ENCODE assay signal across 9 mouse cellular contexts in genomic region chr17:30681604-30682003, GRCm38 (mm10). TPM values are rescaled to one million over a fixed set of nuclear protein-coding genes. Genes with fewer than 3 reads are reported as not detected.
A peak's percentile ranks its signal among the peaks of the same experiment; 100 is the strongest.
DNase-seq lines count a peak whose midpoint lies in the region; ATAC-seq and TF ChIP-seq lines count a peak whose summit lies in the region.
"Had no signal": no experiment of that assay in that cellular context is flagged by ENCODE, and none has a peak within 500 bp of the region (broad histone marks: within the 10 kb centered on the region; RNA-seq: fewer than 3 reads in every experiment).

No protein-coding gene starts in this region.

- no peak overlapping the region for H3K27ac ChIP-seq in intestine, postnatal 0 days (ENCODE audit: low read depth, low read length)
- no peak overlapping the region for H3K27ac ChIP-seq in intestine, embryonic 16.5 days (ENCODE audit: low read length)
- no peak overlapping the region for H3K27ac ChIP-seq in ES-Bruce4 (ENCODE audit: insufficient read depth, low read length)
- no peak overlapping the region for H3K27ac ChIP-seq in embryonic facial prominence, embryonic 11.5 days (replicated peaks; ENCODE audit: low read depth, low read length)
- no peak overlapping the region for H3K27ac ChIP-seq in limb, embryonic 11.5 days (replicated peaks; ENCODE audit: low read depth, low read length)
- H3K27ac ChIP-seq: heart, embryonic 13.5 days had no signal

- H3K9ac ChIP-seq in intestine, postnatal 0 days (ENCODE audit: low read depth, low read length) = no peak overlapping the region
- H3K9ac ChIP-seq in intestine, embryonic 16.5 days (ENCODE audit: low read depth, low read length) = no peak overlapping the region
- H3K9ac ChIP-seq in ES-Bruce4 (ENCODE audit: low read depth, poor library complexity, severe bottlenecking) = no peak overlapping the region
- no peak overlapping the region for H3K9ac ChIP-seq in embryonic facial prominence, embryonic 11.5 days (replicated peaks; ENCODE audit: low read length)
- H3K9ac ChIP-seq in limb, embryonic 11.5 days (ENCODE audit: low read length) = no peak overlapping the region
- H3K9ac ChIP-seq: heart, embryonic 13.5 days had no signal

- H3K4me3 ChIP-seq in intestine, postnatal 0 days (ENCODE audit: low read depth, low read length) = no peak overlapping the region
- H3K4me3 ChIP-seq in intestine, embryonic 16.5 days (ENCODE audit: low read length) = no peak overlapping the region
- H3K4me3 ChIP-seq in ES-Bruce4 (ENCODE audit: low read depth, low read length) = no peak overlapping the region
- no peak overlapping the region for H3K4me3 ChIP-seq in embryonic facial prominence, embryonic 11.5 days (ENCODE audit: low read depth, low read length)
- no peak overlapping the region for H3K4me3 ChIP-seq in limb, embryonic 11.5 days (ENCODE audit: low read depth, low read length)
- H3K4me3 ChIP-seq: heart, embryonic 13.5 days had no signal

- ATAC-seq in intestine, postnatal 0 days = no peak
- ATAC-seq in intestine, embryonic 16.5 days = no peak
- ATAC-seq in embryonic facial prominence, embryonic 11.5 days (replicated peaks; ENCODE audit: insufficient number of reproducible peaks, low FRiP score, low TSS enrichment, low read depth) = no peak
- no peak for ATAC-seq in limb, embryonic 11.5 days (ENCODE audit: insufficient number of reproducible peaks, low FRiP score, low TSS enrichment, low read depth)

- TF ChIP-seq POLR2A in ES-Bruce4 (IDR thresholded peaks at IDR 0.05; ENCODE audit: insufficient read depth, low read length) = no peak

- TF ChIP-seq CTCF in intestine, postnatal 0 days (IDR thresholded peaks at IDR 0.05; ENCODE audit: low read depth) = peak; percentile 84
- TF ChIP-seq CTCF in ES-Bruce4 (IDR thresholded peaks at IDR 0.05; ENCODE audit: low read depth, low read length) = peak; percentile 94

- H3K4me1 ChIP-seq in intestine, postnatal 0 days (replicated peaks; ENCODE audit: control insufficient read depth, insufficient read depth, low read length) = no peaks in the 10 kb centered on the region
- no peaks in the 10 kb centered on the region for H3K4me1 ChIP-seq in intestine, embryonic 16.5 days (ENCODE audit: control insufficient read depth, insufficient read depth, low read length)
- no peaks in the 10 kb centered on the region for H3K4me1 ChIP-seq in ES-Bruce4 (ENCODE audit: control insufficient read depth, insufficient read depth, low read length)
- no peaks in the 10 kb centered on the region for H3K4me1 ChIP-seq in embryonic facial prominence, embryonic 11.5 days (ENCODE audit: control insufficient read depth, insufficient read depth, low read length)
- no peaks in the 10 kb centered on the region for H3K4me1 ChIP-seq in limb, embryonic 11.5 days (ENCODE audit: control insufficient read depth, insufficient read depth, low read length)
- H3K4me1 ChIP-seq: heart, embryonic 13.5 days had no signal

- no peaks in the 10 kb centered on the region for H3K27me3 ChIP-seq in intestine, postnatal 0 days (replicated peaks; ENCODE audit: control insufficient read depth, insufficient read depth, low read length)
- no peaks in the 10 kb centered on the region for H3K27me3 ChIP-seq in intestine, embryonic 16.5 days (replicated peaks; ENCODE audit: control insufficient read depth, insufficient read depth, low read length)
- H3K27me3 ChIP-seq in ES-Bruce4 (ENCODE audit: control insufficient read depth, insufficient read depth, low read length, poor library complexity, severe bottlenecking) = no peaks in the 10 kb centered on the region
- no peaks in the 10 kb centered on the region for H3K27me3 ChIP-seq in embryonic facial prominence, embryonic 11.5 days (ENCODE audit: control insufficient read depth, insufficient read depth, low read length)
- no peaks in the 10 kb centered on the region for H3K27me3 ChIP-seq in limb, embryonic 11.5 days (ENCODE audit: control insufficient read depth, insufficient read depth, low read length)
- H3K27me3 ChIP-seq: heart, embryonic 13.5 days had no signal

- 21% methylated on average over 5 of the region's 5 CpGs for WGBS in intestine, postnatal 0 days
- 26% methylated on average over 5 of the region's 5 CpGs for WGBS in intestine, embryonic 16.5 days
- 23% methylated on average over 5 of the region's 5 CpGs for WGBS in embryonic facial prominence, embryonic 11.5 days
- 20% methylated on average over 5 of the region's 5 CpGs for WGBS in limb, embryonic 11.5 days

- no peaks in the 10 kb centered on the region for H3K36me3 ChIP-seq in intestine, postnatal 0 days (ENCODE audit: control insufficient read depth, insufficient read depth)
- no peaks in the 10 kb centered on the region for H3K36me3 ChIP-seq in intestine, embryonic 16.5 days (ENCODE audit: control insufficient read depth, insufficient read depth, low read length)
- H3K36me3 ChIP-seq in ES-Bruce4 (ENCODE audit: control insufficient read depth, insufficient read depth, low read length, poor library complexity, severe bottlenecking) = no peaks in the 10 kb centered on the region
- no peaks in the 10 kb centered on the region for H3K36me3 ChIP-seq in embryonic facial prominence, embryonic 11.5 days (replicated peaks; ENCODE audit: control insufficient read depth, insufficient read depth, low read depth, low read length)
- H3K36me3 ChIP-seq in limb, embryonic 11.5 days (ENCODE audit: control insufficient read depth, insufficient read depth, low read length) = no peaks in the 10 kb centered on the region; the same call in 1 of the 2 replicates
- H3K36me3 ChIP-seq: heart, embryonic 13.5 days had no signal

- TF ChIP-seq EP300 in ES-Bruce4 (IDR thresholded peaks at IDR 0.05; ENCODE audit: insufficient read depth, low read depth, low read length) = no peak

- DNase-seq in adrenal gland, adult 18-20 months (ENCODE audit: low spot score in 2 of 2) = peak; percentile 67 to 74
- peak; percentile 64 for DNase-seq in embryonic facial prominence, embryonic 11.5 days (ENCODE audit: low spot score)
- DNase-seq in limb, embryonic 11.5 days (ENCODE audit: low spot score) = peak; percentile 76
- DNase-seq in retina, postnatal 1 day = peak; percentile 59
- DNase-seq in yolk sac, embryonic 10.5 days (ENCODE audit: low spot score) = peak; percentile 34

- H3K9me3 ChIP-seq in intestine, postnatal 0 days (ENCODE audit: control insufficient read depth) = no peaks in the 10 kb centered on the region
- H3K9me3 ChIP-seq in intestine, embryonic 16.5 days (ENCODE audit: control insufficient read depth, low read length) = no peaks in the 10 kb centered on the region; the same call in 1 of the 2 replicates
- H3K9me3 ChIP-seq in ES-Bruce4 (replicated peaks; ENCODE audit: control insufficient read depth, insufficient read depth, low read length, poor library complexity, severe bottlenecking) = no peaks in the 10 kb centered on the region
- no peaks in the 10 kb centered on the region for H3K9me3 ChIP-seq in embryonic facial prominence, embryonic 11.5 days (replicated peaks; ENCODE audit: control insufficient read depth, low read length)
- no peaks in the 10 kb centered on the region for H3K9me3 ChIP-seq in limb, embryonic 11.5 days (ENCODE audit: control insufficient read depth, low read length)

- H3K4me2 ChIP-seq in intestine, postnatal 0 days (replicated peaks; ENCODE audit: low read depth) = no peak overlapping the region
- no peak overlapping the region for H3K4me2 ChIP-seq in intestine, embryonic 16.5 days (ENCODE audit: low read depth, low read length)
- H3K4me2 ChIP-seq in embryonic facial prominence, embryonic 11.5 days (ENCODE audit: low read depth, low read length) = no peak overlapping the region
- no peak overlapping the region for H3K4me2 ChIP-seq in limb, embryonic 11.5 days (ENCODE audit: low read depth, severe bottlenecking)
- H3K4me2 ChIP-seq: heart, embryonic 13.5 days had no signal

RNA-seq across cellular contexts. Expression of gene Glo1, which starts 54.9 kb away (rescaled TPM):
- 169 and 176 TPM in 2 replicates for polyA plus RNA-seq in intestine, postnatal 0 days (2015; fragmentation: Nextera tagmentation; extraction: Ambion mirVana)
- 234 and 240 TPM in 2 replicates for polyA plus RNA-seq in intestine, embryonic 16.5 days (2015; fragmentation: Nextera tagmentation; extraction: Ambion mirVana)
- 175 and 190 TPM in 2 replicates for polyA plus RNA-seq in ES-Bruce4 (2011; ENCODE audit: insufficient read depth, insufficient read length, low read depth, missing spikeins)
- total RNA-seq in adrenal gland, adult 18-20 months (2021) = 100 to 1,000 TPM; 131 to 145 TPM
- polyA plus RNA-seq in embryonic facial prominence, embryonic 11.5 days (2014; fragmentation: Nextera tagmentation; extraction: Ambion mirVana) = 268 and 275 TPM in 2 replicates
- polyA plus RNA-seq in limb, embryonic 11.5 days (2014; fragmentation: Nextera tagmentation; extraction: Ambion mirVana) = 231 and 232 TPM in 2 replicates

RNA-seq across cellular contexts. Expression of gene Dnah8, which starts 57.5 kb away (rescaled TPM):
- 0.35 and 0.72 TPM in 2 replicates for polyA plus RNA-seq in intestine, postnatal 0 days (2015; fragmentation: Nextera tagmentation; extraction: Ambion mirVana)
- 0.79 and 0.82 TPM in 2 replicates for polyA plus RNA-seq in intestine, embryonic 16.5 days (2015; fragmentation: Nextera tagmentation; extraction: Ambion mirVana)
- 25.8 and 34.7 TPM in 2 replicates for polyA plus RNA-seq in ES-Bruce4 (2011; ENCODE audit: insufficient read depth, insufficient read length, low read depth, missing spikeins)
- total RNA-seq in adrenal gland, adult 18-20 months (2021) = under 1 TPM; 0.60 to 0.93 TPM
- 1.3 and 1.5 TPM in 2 replicates for polyA plus RNA-seq in embryonic facial prominence, embryonic 11.5 days (2014; fragmentation: Nextera tagmentation; extraction: Ambion mirVana)
- polyA plus RNA-seq in limb, embryonic 11.5 days (2014; fragmentation: Nextera tagmentation; extraction: Ambion mirVana) = 0.60 and 0.67 TPM in 2 replicates

Comparison
In these comparisons a context has a peak if more than half of its experiments do, and no peak if none do; other contexts are left out.
1. RNA of gene Dnah8, which starts 57.5 kb away (polyA plus RNA-seq): 25.8 to 34.7 TPM in ES-Bruce4; 1.3 to 1.5 TPM in embryonic facial prominence, embryonic 11.5 days, 0.79 to 0.82 TPM in intestine, embryonic 16.5 days, 0.60 to 0.67 TPM in limb, embryonic 11.5 days and 0.35 to 0.72 TPM in intestine, postnatal 0 days; every median in the first group is over 10 times any median in the second.
2. Peak in every context shown above with its lines, with median percentiles within 50 percentile points of each other: DNase-seq.